Mouse (Mus musculus): ENCODE measurements around the gene Tgfbr3l.
A peak's percentile ranks its signal among the peaks of the same experiment; 100 is the strongest.

The Tgfbr3l gene

DNA sequence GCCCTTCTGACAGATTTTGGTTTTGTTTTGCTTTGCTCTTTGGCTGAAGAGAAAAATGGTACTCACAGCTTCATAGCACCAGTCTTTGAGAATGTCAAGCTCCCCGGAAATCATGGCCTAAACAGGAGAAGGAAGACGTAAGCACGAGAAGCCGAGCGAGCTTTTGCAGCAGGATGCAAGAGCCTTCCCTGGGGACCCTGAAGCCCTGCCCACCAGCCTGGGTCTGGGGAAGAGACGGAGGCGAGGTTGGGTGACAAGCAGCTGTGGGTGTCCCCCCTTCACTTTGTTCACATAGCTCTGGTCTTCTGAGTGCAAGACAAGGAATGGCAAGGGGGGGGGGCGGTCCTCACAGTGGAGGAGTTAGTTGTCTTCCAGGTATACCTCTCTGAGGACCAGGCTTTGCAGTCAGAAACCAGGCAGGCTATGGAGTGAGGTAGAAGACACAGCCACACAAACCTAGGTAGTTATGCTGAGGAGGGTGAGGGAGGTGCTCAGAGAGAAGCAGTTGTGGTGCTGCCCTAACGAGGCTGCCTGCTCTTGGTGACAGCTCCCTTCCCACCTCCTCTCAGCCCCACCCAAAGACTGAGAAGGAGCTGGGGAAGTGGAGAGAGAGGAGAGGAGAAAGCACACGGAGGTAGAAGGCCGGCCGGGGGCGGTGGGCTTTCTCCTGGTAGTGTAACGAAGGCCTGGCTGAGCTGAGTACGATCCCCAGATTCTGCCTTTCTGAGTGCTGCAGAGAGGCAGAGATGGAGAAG, 17.3 kb downstream of the Tgfbr3l start:
- no peak for DNase-seq (ENCODE audit: low spot score)

DNA sequence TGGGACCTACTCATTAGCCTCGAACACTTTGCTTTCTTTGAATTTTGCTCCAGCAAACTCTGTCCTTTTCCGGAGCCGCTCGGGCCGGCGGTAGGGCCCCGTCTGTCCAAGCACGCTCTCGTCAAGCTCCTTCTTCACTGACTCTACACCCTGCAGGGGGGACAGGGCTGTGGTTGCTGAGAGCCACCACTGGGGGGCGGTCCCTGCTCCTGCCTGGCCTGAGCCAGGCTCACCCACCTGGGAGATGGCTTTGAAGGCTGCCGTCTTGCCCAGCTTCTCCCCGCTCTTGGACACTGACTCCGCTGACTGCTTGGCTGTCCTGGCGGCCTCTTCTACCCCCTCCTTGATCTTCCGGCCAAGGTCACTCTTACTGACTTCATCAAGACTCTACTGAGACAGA, 19.6 kb downstream of the Tgfbr3l start:
- no peak for DNase-seq (ENCODE audit: low spot score)

DNA sequence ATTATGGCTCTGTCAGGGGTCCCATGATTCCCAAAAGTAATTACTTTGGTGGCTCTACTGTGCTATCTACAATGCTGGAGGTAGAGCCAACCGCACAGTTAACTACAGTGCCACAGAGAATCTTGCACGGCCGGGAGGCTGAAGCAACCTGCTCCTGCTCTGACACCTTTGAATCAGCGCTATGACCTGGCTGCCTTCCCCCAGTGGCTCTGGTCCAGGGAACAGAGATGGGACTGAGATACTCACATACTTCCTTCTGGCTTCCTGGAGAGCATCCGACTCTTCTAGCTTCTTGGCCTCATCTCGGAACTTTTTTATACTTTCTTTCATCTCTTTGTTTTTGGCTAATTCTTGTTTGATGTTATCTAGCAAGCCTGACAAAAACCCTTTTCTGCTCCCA, 21.6 kb downstream of the Tgfbr3l start:
- DNase-seq (ENCODE audit: low spot score): no peak

DNA sequence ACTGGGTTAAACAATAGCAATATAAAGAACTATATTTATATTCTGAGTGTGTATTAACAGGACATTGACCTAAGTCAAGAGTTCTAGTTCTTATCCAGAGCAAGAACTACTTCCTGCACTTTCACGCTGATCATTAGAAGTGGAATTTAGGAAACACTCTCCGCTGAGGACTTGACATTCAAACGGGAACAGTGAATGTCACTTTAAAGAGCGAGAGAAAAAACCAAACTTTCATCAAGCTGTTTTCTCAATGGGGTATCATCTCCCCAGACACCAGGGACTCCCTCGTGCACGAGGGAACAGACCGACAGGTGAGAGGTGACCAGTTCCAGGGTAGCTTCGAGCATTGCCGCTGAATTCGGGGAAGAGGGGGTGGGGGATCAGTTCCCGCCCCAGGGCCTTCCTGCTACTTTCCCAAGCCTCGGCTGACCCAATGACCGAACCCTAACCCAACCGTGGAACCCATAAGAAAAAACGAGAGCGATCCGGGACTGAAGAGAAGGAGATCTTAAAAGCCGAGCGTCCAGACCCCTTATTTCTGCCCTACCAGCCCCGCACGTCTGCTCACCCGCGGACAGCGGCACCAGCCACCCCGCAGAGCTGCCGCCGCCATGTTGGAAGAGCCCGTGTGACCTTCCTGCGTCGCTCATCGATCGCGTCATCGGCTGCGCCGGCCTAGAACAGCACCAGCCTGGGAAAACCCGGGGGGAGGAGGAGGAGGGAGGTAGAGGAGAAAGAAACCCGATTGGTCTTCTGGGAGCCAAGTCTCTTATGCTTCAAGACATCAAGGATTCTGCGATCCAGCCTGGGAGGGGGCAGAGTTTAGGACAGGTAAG, 27.5 kb downstream of the Tgfbr3l start, which contains the start of gene Timm44:
Gene Timm44 (minus strand): TSS at position 639 of the 836 bp plus-strand sequence.
- DNase-seq (ENCODE audit: low spot score): peak; percentile 85

DNA sequence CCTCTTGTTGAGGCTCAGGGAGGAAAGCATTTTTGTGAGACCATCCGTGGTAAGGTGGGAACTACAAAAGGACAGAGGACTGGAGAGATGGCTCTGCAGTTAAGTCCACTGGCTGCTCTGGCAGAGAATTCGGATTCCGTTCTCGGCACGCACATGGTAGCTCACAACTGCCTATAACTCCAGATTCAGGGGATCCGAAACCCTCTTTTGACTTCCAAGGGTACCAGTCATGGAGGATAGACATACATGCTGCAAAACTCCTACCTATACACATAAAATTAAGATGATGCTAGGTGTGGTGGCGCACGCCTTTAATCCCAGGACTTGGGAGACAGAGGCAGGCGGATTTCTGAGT, 28.1 kb downstream of the Tgfbr3l start:
- DNase-seq (ENCODE audit: low spot score): no peak

DNA sequence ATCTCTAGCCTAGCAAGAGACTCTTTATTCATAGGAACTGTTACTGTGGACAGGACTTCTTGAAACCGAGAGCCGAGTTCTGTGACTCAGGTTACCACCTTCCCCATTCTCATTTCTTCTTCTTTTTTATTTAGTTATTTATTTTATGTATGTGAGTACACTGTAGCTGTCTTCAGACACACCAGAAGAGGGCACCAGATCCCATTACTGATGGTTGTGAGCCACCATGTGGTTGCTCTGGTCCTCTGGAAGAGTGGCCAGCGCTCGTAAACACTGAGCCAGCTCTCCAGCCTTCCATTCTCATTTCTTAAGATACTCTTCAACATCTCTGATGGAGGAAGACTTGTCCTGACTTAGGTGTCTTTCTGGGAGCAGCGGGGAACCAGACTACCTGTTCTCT, 44.7 kb downstream of the Tgfbr3l start:
- no peak for DNase-seq (ENCODE audit: low spot score)

DNA sequence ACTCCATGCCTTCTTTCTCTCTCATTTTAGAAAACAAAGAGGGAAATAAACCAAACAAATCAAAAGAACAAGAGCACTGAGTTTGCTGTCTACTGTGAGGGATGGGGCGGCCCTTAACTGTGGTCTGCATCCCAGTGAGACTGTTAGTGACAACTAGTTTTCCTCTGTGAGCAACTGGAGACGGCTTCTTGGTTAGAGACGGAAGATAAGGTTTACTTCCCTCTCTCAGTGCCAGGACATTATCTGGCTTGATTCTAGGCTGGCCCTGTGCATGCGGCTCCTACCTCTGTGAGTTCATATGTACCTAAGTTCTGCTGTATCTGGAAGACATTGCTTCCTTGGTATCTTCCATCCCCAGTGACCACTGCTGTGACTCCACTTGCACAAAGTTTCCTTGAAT, 49.8 kb downstream of the Tgfbr3l start:
- no peak for DNase-seq (ENCODE audit: low spot score)
